ENCODE assay signal across 16 mouse cellular contexts in genomic region chr3:84445838-84446237, GRCm38 (mm10). TPM values are rescaled to one million over a fixed set of nuclear protein-coding genes. Genes with fewer than 3 reads are reported as not detected.
DNase-seq lines count a peak whose midpoint lies in the region; ATAC-seq lines count a peak whose summit lies in the region.
"Had no signal": no experiment of that assay in that cellular context is flagged by ENCODE, and none has a peak within 500 bp of the region (broad histone marks: within the 10 kb centered on the region; RNA-seq: fewer than 3 reads in every experiment).

No protein-coding gene starts in this region.

- no peak overlapping the region for H3K4me2 ChIP-seq in midbrain, embryonic 16.5 days (ENCODE audit: low read length)
- 0 out of 2 replicates have a peak overlapping the region, but pooled peaks have one; percentile 21 for H3K4me2 ChIP-seq in embryonic facial prominence, embryonic 12.5 days (replicated peaks)
- peak overlapping the region; percentile 16; the same call in 1 of the 2 replicates for H3K4me2 ChIP-seq in neural tube, embryonic 11.5 days (ENCODE audit: low read depth)
- no peak overlapping the region for H3K4me2 ChIP-seq in kidney, embryonic 15.5 days

- H3K9me3 ChIP-seq in midbrain, embryonic 10.5 days (replicated peaks), result no peaks in the 10 kb centered on the region
- H3K9me3 ChIP-seq in midbrain, embryonic 16.5 days (replicated peaks; ENCODE audit: control insufficient read depth, low read length, poor library complexity, severe bottlenecking), result no peaks in the 10 kb centered on the region
- no peaks in the 10 kb centered on the region for H3K9me3 ChIP-seq in embryonic facial prominence, embryonic 12.5 days
- H3K9me3 ChIP-seq in neural tube, embryonic 11.5 days (ENCODE audit: control insufficient read depth, low read length), result no peaks in the 10 kb centered on the region
- no peaks in the 10 kb centered on the region for H3K9me3 ChIP-seq in kidney, embryonic 15.5 days (replicated peaks)

- peak overlapping the region; percentile 38 for H3K4me3 ChIP-seq in midbrain, embryonic 10.5 days
- H3K4me3 ChIP-seq in midbrain, embryonic 16.5 days (ENCODE audit: low read depth, low read length), result no peak overlapping the region
- no peak overlapping the region for H3K4me3 ChIP-seq in embryonic facial prominence, embryonic 12.5 days
- H3K4me3 ChIP-seq in neural tube, embryonic 11.5 days (ENCODE audit: low read depth, low read length), result no peak overlapping the region
- H3K4me3 ChIP-seq in kidney, embryonic 15.5 days (replicated peaks), result no peak overlapping the region
- H3K4me3 ChIP-seq: left cerebral cortex, adult 2 months had no signal

- peak; percentile 47 for DNase-seq in midbrain, embryonic 10.5 days (ENCODE audit: low spot score)
- DNase-seq in ZHBTc4 (ENCODE audit: low read depth, low spot score), result peak; percentile 90
- DNase-seq in neural tube, embryonic 11.5 days (ENCODE audit: low spot score), result no peak
- no peak for DNase-seq in cerebellum, adult 9-10 months
- DNase-seq: cerebellum, adult 11 months; kidney, postnatal 14 days; lung, adult 18-20 months; spleen, adult 18-20 months; thymus, postnatal 4 days had no signal

- H3K27me3 ChIP-seq in midbrain, embryonic 10.5 days (ENCODE audit: low read depth, poor library complexity, severe bottlenecking), result peaks cover 44% of the 10 kb centered on the region
- no peaks in the 10 kb centered on the region for H3K27me3 ChIP-seq in midbrain, embryonic 16.5 days (ENCODE audit: control insufficient read depth, insufficient read depth, low read depth, low read length)
- no peaks in the 10 kb centered on the region; the same call in 1 of the 2 replicates for H3K27me3 ChIP-seq in embryonic facial prominence, embryonic 12.5 days
- H3K27me3 ChIP-seq in neural tube, embryonic 11.5 days (ENCODE audit: control insufficient read depth, insufficient read depth, low read length), result peaks cover 3% of the 10 kb centered on the region; the same call in 1 of the 2 replicates
- H3K27me3 ChIP-seq in kidney, embryonic 15.5 days, result peaks cover 12% of the 10 kb centered on the region
- H3K27me3 ChIP-seq: CH12.LX had no signal

- peak overlapping the region; percentile 75 for H3K27ac ChIP-seq in midbrain, embryonic 10.5 days (replicated peaks)
- H3K27ac ChIP-seq in midbrain, embryonic 16.5 days (ENCODE audit: low read length), result no peak overlapping the region
- no peak overlapping the region for H3K27ac ChIP-seq in embryonic facial prominence, embryonic 12.5 days
- no peak overlapping the region for H3K27ac ChIP-seq in neural tube, embryonic 11.5 days (ENCODE audit: low read depth, low read length)
- H3K27ac ChIP-seq in kidney, embryonic 15.5 days, result no peak overlapping the region
- H3K27ac ChIP-seq: left cerebral cortex, adult 2 months; stomach, postnatal 0 days had no signal

- WGBS in midbrain, embryonic 10.5 days, result 11% methylated on average over 9 of the region's 9 CpGs
- 26% methylated on average over 9 of the region's 9 CpGs for WGBS in midbrain, embryonic 16.5 days
- 26% methylated on average over 9 of the region's 9 CpGs for WGBS in embryonic facial prominence, embryonic 12.5 days
- 20% methylated on average over 9 of the region's 9 CpGs for WGBS in neural tube, embryonic 11.5 days
- 47% methylated on average over 9 of the region's 9 CpGs for WGBS in kidney, embryonic 15.5 days

- H3K4me1 ChIP-seq in midbrain, embryonic 10.5 days, result peaks cover 40% of the 10 kb centered on the region
- no peaks in the 10 kb centered on the region for H3K4me1 ChIP-seq in midbrain, embryonic 16.5 days (ENCODE audit: control insufficient read depth, insufficient read depth, low read length)
- peaks cover 6% of the 10 kb centered on the region; the same call in 1 of the 2 replicates for H3K4me1 ChIP-seq in embryonic facial prominence, embryonic 12.5 days
- peaks cover 3% of the 10 kb centered on the region; the same call in 1 of the 2 replicates for H3K4me1 ChIP-seq in neural tube, embryonic 11.5 days (ENCODE audit: control insufficient read depth, insufficient read depth, low read length)
- peaks cover 19% of the 10 kb centered on the region for H3K4me1 ChIP-seq in kidney, embryonic 15.5 days

- H3K36me3 ChIP-seq in midbrain, embryonic 10.5 days, result no peaks in the 10 kb centered on the region
- H3K36me3 ChIP-seq in midbrain, embryonic 16.5 days (ENCODE audit: control insufficient read depth, insufficient read depth, low read length), result no peaks in the 10 kb centered on the region
- no peaks in the 10 kb centered on the region for H3K36me3 ChIP-seq in embryonic facial prominence, embryonic 12.5 days
- H3K36me3 ChIP-seq in neural tube, embryonic 11.5 days (ENCODE audit: control insufficient read depth, insufficient read depth, low read length), result no peaks in the 10 kb centered on the region
- H3K36me3 ChIP-seq in kidney, embryonic 15.5 days, result 0 out of 2 replicates have a peak, but pooled peaks cover 6% of the 10 kb centered on the region

- ATAC-seq in midbrain, embryonic 16.5 days, result no peak
- no peak for ATAC-seq in embryonic facial prominence, embryonic 12.5 days (ENCODE audit: insufficient number of reproducible peaks, insufficient read depth, low FRiP score, low TSS enrichment)
- no peak for ATAC-seq in neural tube, embryonic 11.5 days (ENCODE audit: insufficient read depth, low FRiP score, low TSS enrichment)
- ATAC-seq in kidney, embryonic 15.5 days (replicated peaks; ENCODE audit: low FRiP score), result no peak
- ATAC-seq: inflammation-experienced regulatory T-cells, adult 6 months had no signal

- no peak overlapping the region for H3K9ac ChIP-seq in midbrain, embryonic 16.5 days (ENCODE audit: low read depth, low read length)
- H3K9ac ChIP-seq in embryonic facial prominence, embryonic 12.5 days, result no peak overlapping the region
- no peak overlapping the region for H3K9ac ChIP-seq in neural tube, embryonic 11.5 days (ENCODE audit: low read length)
- no peak overlapping the region for H3K9ac ChIP-seq in kidney, embryonic 15.5 days

RNA-seq across cellular contexts. Expression of gene Fhdc1, which starts 34.4 kb away (rescaled TPM):
- 2.0 and 2.1 TPM in 2 replicates for polyA plus RNA-seq in midbrain, embryonic 10.5 days (2016; fragmentation: Nextera tagmentation; extraction: Ambion mirVana)
- polyA plus RNA-seq in midbrain, embryonic 16.5 days (2015; fragmentation: Nextera tagmentation; extraction: Ambion mirVana), result 3.5 and 4.9 TPM in 2 replicates
- 5.9 and 6.6 TPM in 2 replicates for polyA plus RNA-seq in embryonic facial prominence, embryonic 12.5 days (2016; fragmentation: Nextera tagmentation; extraction: Ambion mirVana)
- polyA plus RNA-seq in neural tube, embryonic 11.5 days (2014; fragmentation: Nextera tagmentation; extraction: Ambion mirVana), result 6.0 and 7.0 TPM in 2 replicates
- polyA plus RNA-seq in kidney, embryonic 15.5 days (2015; fragmentation: Nextera tagmentation; extraction: Ambion mirVana), result 3.3 and 5.3 TPM in 2 replicates

Comparison
In these comparisons a context has a peak if more than half of its experiments do, and no peak if none do; other contexts are left out.
1. DNase-seq: peak in midbrain, embryonic 10.5 days (single experiment) and ZHBTc4 (single experiment); none in neural tube, embryonic 11.5 days (single experiment) and cerebellum, adult 9-10 months (single experiment).
2. H3K4me2 ChIP-seq: peak in embryonic facial prominence, embryonic 12.5 days (single experiment) and neural tube, embryonic 11.5 days (single experiment); none in midbrain, embryonic 16.5 days (single experiment) and kidney, embryonic 15.5 days (single experiment).